Mouse (Mus musculus): ENCODE measurements around the gene Nucb1.
A peak's percentile ranks its signal among the peaks of the same experiment; 100 is the strongest.

Nucb1 gene

GRCm38 (mm10) chr7:45461326-45461725, 48.9 kb downstream of the Nucb1 start:
- no peak for DNase-seq

GRCm38 (mm10) chr7:45460860-45461314, 49.3 kb downstream of the Nucb1 start:
- DNase-seq, result peak; percentile 77

GRCm38 (mm10) chr7:45460377-45460776, 49.8 kb downstream of the Nucb1 start:
- no peak for DNase-seq

- peak; percentile 99 for DNase-seq
These were observed 50.6 kb downstream of the Nucb1 start, which contains the start of gene Ftl1 for GRCm38 (mm10) chr7:45459564-45460140. TSS of gene Ftl1 (minus strand) at chr7:45459884.

GRCm38 (mm10) chr7:45458748-45459563, 51.2 kb downstream of the Nucb1 start:
- DNase-seq, result peak; percentile 89

GRCm38 (mm10) chr7:45457204-45458060, 52.8 kb downstream of the Nucb1 start:
- no peak for DNase-seq

- no peak for DNase-seq
These were observed 53.4 kb downstream of the Nucb1 start for GRCm38 (mm10) chr7:45456721-45457203.

- no peak for DNase-seq
These were observed 54.1 kb downstream of the Nucb1 start for GRCm38 (mm10) chr7:45455932-45456696.

- DNase-seq, result no peak
These were observed 55.2 kb downstream of the Nucb1 start for GRCm38 (mm10) chr7:45454971-45455370.

- peak; percentile 91 for DNase-seq
These were observed 58.7 kb downstream of the Nucb1 start for GRCm38 (mm10) chr7:45451344-45451982.

GRCm38 (mm10) chr7:45449974-45450373, 60.2 kb downstream of the Nucb1 start:
- DNase-seq, result no peak

GRCm38 (mm10) chr7:45447325-45447990, 62.7 kb downstream of the Nucb1 start:
- peak; percentile 75 for DNase-seq

- DNase-seq, result no peak
These were observed 63.6 kb downstream of the Nucb1 start for GRCm38 (mm10) chr7:45446589-45446988.

- no peak for DNase-seq
These were observed 66.4 kb downstream of the Nucb1 start for GRCm38 (mm10) chr7:45443526-45444420.

Data from lung, postnatal 10 days (tissue).